Mouse (Mus musculus): Measurements from ENCODE around the gene Nagpa.

Gene Nagpa

DNA sequence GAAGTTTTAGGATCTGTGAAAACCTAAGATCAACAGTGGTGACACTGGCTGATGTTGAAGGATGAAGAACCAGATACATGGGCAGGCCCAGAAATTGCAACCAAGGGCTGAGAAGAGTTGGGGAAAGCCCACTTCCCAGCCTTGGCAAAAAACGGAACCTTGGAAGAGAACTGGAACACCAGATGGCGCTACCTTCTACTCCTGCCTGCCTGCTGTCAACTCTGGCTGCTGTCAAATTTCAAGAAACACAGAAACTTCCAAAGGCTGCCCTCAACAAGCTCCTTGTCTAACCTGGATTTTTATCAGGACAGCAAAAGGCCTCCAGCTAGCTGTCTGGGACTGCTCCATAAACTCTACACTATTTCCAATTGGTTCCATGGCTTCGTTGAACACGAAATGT, 1.1 kb downstream of the Nagpa start:
- in situ Hi-C loops (cut with MboI, MseI), result no loop called here

- in situ Hi-C loops (cut with MboI, MseI), result no loop called here
Measured at GRCm38 (mm10) chr16:5195080-5195479, 8.7 kb downstream of the Nagpa start.

DNA sequence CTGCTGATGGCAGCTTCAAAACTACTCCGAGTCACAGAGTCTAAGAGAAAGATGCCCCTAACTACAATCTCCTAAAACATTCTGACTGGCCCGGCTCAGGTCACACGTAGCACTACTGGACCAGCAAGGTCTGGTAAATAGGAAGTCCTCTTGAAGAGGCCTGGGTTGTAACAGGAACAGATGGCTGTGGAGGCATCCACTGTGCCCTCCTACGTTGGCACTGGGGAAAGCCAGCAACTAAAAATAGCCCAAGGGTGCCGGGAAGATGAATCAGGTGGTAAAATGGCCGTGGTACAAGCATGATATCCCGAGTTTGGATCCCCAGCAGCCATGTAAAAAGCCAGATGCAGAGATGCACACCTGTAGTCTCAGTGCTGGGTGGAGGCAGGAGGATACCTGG, 17.6 kb downstream of the Nagpa start:
- in situ Hi-C loops (cut with MboI, MseI), result loop anchor here (10.0 kb wide), 1 partner anchor 939 kb away; no protein-coding TSS in a partner anchor

GRCm38 (mm10) chr16:5185691-5186090, 18.1 kb downstream of the Nagpa start:
- in situ Hi-C loops (cut with MboI, MseI), result loop anchor here (10.0 kb wide), 1 partner anchor 939 kb away; no protein-coding TSS in a partner anchor

DNA sequence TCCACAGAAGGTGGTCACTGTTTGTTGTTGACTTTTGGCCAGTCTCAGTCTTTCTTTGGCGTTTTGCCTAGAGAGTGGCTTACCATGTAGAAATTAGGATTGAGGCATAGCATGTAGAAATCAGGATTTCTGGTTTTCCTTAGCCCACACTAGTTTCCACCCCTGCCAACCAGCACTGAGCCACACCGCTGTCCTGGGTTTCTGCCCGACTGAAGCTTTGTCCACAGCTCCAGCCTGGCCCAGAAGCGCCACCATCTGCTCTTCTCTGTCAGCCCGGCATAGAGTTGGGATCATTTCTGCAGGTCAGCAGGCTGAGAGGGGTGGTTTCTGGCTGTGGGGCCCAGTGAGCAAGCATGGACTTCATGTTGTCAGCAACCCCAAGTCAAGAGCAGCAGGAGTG, 18.9 kb downstream of the Nagpa start:
- in situ Hi-C loops (cut with MboI, MseI), result loop anchor here (10.0 kb wide), 1 partner anchor 940 kb away; no protein-coding TSS in a partner anchor

GRCm38 (mm10) chr16:5184101-5184500, 19.7 kb downstream of the Nagpa start:
- in situ Hi-C loops (cut with MboI, MseI), result loop anchor here (10.0 kb wide), 1 partner anchor 941 kb away; no protein-coding TSS in a partner anchor

DNA sequence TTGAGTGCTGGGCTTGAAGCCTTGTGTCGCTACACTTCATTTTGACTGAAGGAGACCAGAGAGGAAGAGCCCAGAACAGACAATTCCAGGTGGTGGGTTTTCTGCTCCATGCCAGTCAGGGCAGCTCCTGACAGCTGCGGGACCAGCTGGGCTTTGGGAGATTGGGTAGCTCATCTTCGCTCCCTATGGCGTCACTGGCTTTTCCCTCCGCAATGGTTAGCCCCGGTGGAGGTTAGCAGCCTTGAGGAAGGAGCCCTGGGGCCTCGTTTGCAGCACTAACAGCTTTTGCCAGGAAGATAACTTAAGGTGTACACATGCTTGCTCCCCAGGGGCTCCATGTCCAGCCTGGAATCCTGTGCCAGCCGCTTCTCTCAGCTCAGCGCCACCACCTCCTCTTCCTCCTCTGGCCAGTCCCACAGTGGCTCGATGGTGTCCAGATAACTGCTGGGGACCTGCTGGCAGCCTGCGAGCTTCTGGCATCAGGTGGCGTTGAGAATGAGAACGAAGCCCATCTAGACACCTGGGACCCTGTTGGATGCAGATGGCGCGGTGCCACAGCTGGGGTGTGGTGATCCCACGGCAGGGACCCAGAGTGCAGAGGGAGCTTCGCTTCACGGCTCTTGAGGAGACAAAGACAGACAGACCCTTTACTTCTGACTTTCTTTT, 20.4 kb downstream of the Nagpa start:
- in situ Hi-C loops (cut with MboI, MseI), result loop anchor here (10.0 kb wide), 1 partner anchor 941 kb away; no protein-coding TSS in a partner anchor

- in situ Hi-C loops (cut with MboI, MseI), result no loop called here
Measured at GRCm38 (mm10) chr16:5172636-5173035, 31.2 kb downstream of the Nagpa start.

DNA sequence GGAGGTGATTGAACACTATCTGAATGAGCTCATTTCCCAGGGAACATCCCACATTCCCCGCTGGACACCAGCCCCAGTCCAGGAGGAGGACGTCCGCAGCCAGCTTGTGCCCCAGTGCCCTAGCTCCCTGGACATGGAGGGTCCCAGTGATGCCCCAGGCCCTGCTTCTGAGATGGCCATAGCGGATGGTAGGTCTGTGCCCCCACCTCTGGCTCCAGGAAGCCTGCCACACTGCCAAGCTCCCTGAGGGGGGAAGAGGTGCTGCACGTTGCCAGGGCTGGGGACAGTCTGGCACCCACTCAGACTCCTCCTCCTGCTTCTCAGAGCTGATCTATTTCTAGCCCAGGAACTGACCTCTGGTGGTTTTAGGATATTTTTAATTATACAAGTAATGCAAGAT, 35.0 kb downstream of the Nagpa start:
- in situ Hi-C loops (cut with MboI, MseI), result no loop called here

- in situ Hi-C loops (cut with MboI, MseI), result no loop called here
Measured at GRCm38 (mm10) chr16:5168038-5168437, 35.8 kb downstream of the Nagpa start.

GRCm38 (mm10) chr16:5164327-5164726, 39.5 kb downstream of the Nagpa start:
- in situ Hi-C loops (cut with MboI, MseI), result no loop called here

- in situ Hi-C loops (cut with MboI, MseI), result no loop called here
Measured at GRCm38 (mm10) chr16:5159248-5159647, 44.6 kb downstream of the Nagpa start.

DNA sequence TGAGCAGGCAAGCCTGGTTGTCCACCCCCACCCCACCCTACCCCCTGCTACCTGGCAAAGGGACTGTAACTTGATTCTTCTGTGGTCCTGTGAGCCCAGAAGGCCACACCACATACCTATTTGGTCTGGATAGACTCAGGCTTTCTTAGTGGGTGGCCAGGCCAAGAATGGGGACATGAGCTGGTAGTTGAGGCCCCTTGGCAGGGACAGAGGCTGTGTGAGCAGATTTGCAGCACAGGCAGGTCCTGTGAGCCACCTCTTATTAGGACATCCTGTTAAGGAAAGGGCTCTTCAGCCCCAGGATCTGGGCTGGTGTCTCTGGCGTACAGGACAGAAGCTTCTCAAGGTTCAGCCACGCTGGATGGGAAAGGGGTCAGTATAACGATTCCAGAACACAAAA, 46.7 kb downstream of the Nagpa start:
- in situ Hi-C loops (cut with MboI, MseI), result no loop called here

DNA sequence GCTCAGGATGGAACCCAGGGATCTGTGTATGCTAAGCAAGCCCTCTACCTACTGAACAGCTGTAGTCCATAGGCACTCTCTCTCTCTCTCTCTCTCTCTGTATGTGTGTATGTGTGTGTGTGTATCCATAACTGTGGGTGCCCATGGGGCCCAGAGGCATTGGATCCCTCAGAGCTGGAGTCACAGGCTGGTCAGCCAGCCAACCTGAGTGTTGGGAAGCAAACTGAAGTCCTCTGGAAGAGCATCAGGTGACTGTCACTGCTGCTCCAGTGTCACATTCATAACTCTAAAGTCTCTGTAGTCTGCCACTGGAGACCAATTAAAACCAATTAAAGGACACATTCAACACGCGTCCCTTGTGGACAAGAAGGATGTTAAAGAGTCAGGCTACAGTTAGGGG, 47.3 kb downstream of the Nagpa start:
- in situ Hi-C loops (cut with MboI, MseI), result no loop called here

DNA sequence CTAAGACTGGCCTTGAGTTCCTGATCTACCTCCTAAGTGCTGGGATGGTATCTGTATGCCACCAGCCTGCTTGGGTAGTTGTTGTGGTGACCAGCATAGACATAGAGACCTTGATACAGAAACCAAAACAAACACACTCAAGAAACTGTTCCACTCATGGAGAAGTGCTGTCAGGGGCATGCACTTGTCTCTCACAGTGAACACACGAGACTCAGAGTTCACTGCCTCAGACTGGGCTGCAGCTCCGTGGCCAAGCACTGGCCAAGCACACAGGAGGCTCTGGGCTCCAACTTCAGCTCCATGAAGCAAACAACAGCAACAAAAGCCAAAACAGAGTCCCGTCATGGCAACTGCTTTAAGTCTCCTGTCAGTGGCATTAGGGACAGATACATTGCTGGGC, 48.8 kb downstream of the Nagpa start:
- in situ Hi-C loops (cut with MboI, MseI), result no loop called here

GRCm38 (mm10) chr16:5153299-5154026, 50.3 kb downstream of the Nagpa start:
- in situ Hi-C loops (cut with MboI, MseI), result no loop called here

DNA sequence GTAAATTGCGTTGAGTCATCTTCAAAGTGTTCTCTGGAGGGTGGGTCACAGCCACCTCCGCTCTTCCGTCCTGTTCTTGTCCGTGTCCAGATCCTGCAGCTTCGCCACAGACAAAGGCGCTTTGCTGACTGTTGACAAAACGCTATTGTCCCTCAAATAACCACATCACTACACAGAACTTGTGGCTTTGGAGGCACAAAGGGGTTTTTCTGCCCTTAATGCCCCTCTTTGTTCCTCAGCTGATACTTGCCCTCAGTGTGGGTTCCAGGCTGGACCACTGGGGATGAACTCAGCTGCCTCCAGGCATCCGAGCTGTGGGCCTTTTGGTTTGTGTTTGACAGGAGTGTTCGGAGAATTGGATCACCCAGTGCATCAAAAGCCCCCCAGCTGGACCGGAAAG, 53.3 kb downstream of the Nagpa start:
- in situ Hi-C loops (cut with MboI, MseI), result no loop called here

GRCm38 (mm10) chr16:5147037-5147385, 56.8 kb downstream of the Nagpa start, which contains the start of gene Sec14l5:
Gene Sec14l5 (plus strand): TSS chr16:5147109.
- in situ Hi-C loops (cut with MboI, MseI), result loop anchor here (10.0 kb wide), 1 partner anchor 362 kb away; no protein-coding TSS in a partner anchor

DNA sequence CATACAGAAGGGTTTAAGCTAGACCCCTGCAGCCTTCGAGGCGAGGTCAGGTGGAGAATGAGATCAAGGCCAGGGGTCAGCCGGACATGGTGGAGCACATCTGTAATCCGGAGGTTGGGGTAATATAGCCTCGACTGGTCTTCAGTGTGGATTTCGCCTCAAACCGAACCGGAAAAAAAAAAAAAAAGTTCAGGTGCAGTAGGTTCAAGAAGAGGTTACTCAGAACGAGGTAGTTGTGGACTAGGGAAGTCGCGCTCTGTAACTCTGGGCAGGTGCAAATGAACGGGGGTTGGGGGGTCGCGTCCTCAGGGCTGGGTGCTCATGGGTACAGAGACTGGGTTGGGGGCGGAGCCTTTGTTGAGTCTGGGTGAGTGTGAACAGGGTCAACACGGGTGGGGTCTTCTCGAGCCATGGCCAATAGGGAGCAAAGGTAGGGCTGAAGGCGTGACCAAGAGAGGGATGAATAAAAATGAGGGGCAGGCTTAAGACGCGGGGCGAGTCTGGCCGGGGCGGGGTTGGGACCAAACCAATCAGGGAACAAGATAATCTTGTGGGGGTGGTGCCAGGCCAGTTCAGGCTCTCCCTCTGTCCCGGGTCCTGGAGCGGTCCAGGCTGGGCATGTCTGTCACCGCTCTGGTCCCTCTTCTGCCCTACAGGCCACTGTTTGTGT, 57.3 kb downstream of the Nagpa start:
- in situ Hi-C loops (cut with MboI, MseI), result loop anchor here (10.0 kb wide), 1 partner anchor 362 kb away; no protein-coding TSS in a partner anchor

DNA sequence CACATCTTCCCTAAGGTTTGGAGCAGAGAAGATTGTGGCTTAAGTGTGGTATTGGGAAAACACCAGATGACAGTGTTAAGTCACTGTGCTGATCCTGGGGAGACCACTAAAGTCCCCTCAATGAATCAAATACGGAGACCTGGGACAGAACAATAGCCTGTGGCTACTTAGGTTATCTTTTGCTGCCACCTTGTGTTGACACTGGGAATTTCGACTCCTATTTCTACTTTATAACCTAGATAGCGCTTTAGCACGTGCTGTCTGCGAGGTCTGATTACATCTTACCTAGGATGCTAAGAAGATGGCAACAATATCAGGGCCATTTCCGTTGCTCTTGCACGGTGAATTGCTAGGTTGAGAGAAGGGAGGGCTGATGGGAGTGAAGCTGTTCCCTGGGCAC, 58.2 kb downstream of the Nagpa start:
- in situ Hi-C loops (cut with MboI, MseI), result loop anchor here (10.0 kb wide), 1 partner anchor 361 kb away; no protein-coding TSS in a partner anchor
